9 mouse cellular contexts compared by ENCODE assay signal in the genomic region with DNA sequence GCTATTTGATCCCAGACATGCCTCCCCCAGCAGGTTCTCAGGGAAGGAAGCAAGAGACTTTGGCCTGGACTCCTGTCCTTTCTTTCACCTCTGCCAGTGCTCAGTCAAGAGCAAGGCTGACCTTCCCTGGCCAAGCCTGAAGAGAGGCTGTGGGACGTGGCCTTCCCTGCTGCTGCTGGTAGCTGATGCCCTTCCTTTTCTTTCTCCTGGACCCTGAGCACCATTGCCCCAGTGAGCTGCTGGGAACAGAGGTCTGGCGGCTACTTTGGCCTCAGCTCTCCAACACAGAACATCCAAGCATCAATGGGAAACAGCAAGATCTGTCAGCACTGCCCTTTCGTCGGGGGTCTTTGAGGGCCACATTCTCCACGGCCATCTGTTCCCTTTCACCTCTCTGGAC.
DNase-seq lines count a peak whose midpoint lies in the region; ATAC-seq and TF ChIP-seq lines count a peak whose summit lies in the region.
"Had no signal": no experiment of that assay in that cellular context is flagged by ENCODE, and none has a peak within 500 bp of the region (broad histone marks: within the 10 kb centered on the region; RNA-seq: fewer than 3 reads in every experiment).

No protein-coding gene starts in this region.

- H3K4me2 ChIP-seq in intestine, embryonic 15.5 days (replicated peaks) = no peak overlapping the region
- no peak overlapping the region for H3K4me2 ChIP-seq in limb, embryonic 15.5 days

- TF ChIP-seq EP300 in heart, adult 2 months (IDR thresholded peaks at IDR 0.05; ENCODE audit: insufficient read depth, low read depth, low read length) = no peak

- no peak overlapping the region for H3K9ac ChIP-seq in heart, adult 2 months (ENCODE audit: low read depth, low read length)
- H3K9ac ChIP-seq in intestine, embryonic 15.5 days = no peak overlapping the region
- H3K9ac ChIP-seq in limb, embryonic 15.5 days = no peak overlapping the region

- ATAC-seq in intestine, embryonic 15.5 days = no peak
- ATAC-seq in limb, embryonic 15.5 days (ENCODE audit: insufficient number of reproducible peaks, low FRiP score, low TSS enrichment, low read depth) = no peak

- no peak for DNase-seq in heart, adult 2 months
- no peak for DNase-seq in heart, postnatal 25 days (ENCODE audit: low spot score)
- peak; percentile 42 for DNase-seq in embryo, embryonic 11 days
- no peak for DNase-seq in left cerebral cortex, adult 9 months (ENCODE audit: low spot score in 2 of 2)
- DNase-seq in thymus, adult 18-20 months = no peak
- no peak for DNase-seq in thymus, adult 2 months
- DNase-seq: cerebellum, adult 11-12 months had no signal

- no peaks in the 10 kb centered on the region for H3K27me3 ChIP-seq in heart, adult 2 months (ENCODE audit: control insufficient read depth, insufficient read depth, low read length)
- no peaks in the 10 kb centered on the region for H3K27me3 ChIP-seq in intestine, embryonic 15.5 days (replicated peaks)
- no peaks in the 10 kb centered on the region for H3K27me3 ChIP-seq in limb, embryonic 15.5 days
- H3K27me3 ChIP-seq in thymus, adult 2 months (ENCODE audit: control insufficient read depth, insufficient read depth, low read length) = no peaks in the 10 kb centered on the region

- WGBS in heart, adult 2 months = 55% methylated on average over 5 of the region's 5 CpGs
- 45% methylated on average over 5 of the region's 5 CpGs for WGBS in intestine, embryonic 15.5 days
- 51% methylated on average over 5 of the region's 5 CpGs for WGBS in limb, embryonic 15.5 days
- 91% methylated on average over 5 of the region's 5 CpGs for WGBS in thymus, adult 2 months

- intact Hi-C loops in heart, adult 2 months (cut with DNase I) = loop anchor here (5.0 kb wide), 1 partner anchor 85 kb away; no protein-coding TSS in a partner anchor
- intact Hi-C loops in heart, postnatal 25 days (cut with DNase I) = no loop called here

- H3K27ac ChIP-seq in heart, adult 2 months = peak overlapping the region; percentile 24
- peak overlapping the region; percentile 41 for H3K27ac ChIP-seq in intestine, embryonic 15.5 days
- peak overlapping the region; percentile 72; the same call in 1 of the 2 replicates for H3K27ac ChIP-seq in limb, embryonic 15.5 days
- no peak overlapping the region for H3K27ac ChIP-seq in thymus, adult 2 months (ENCODE audit: control insufficient read depth, insufficient read depth, low read length)

- H3K4me1 ChIP-seq in heart, adult 2 months (ENCODE audit: control insufficient read depth, insufficient read depth, low read length) = peaks cover 23% of the 10 kb centered on the region
- peaks cover 42% of the 10 kb centered on the region for H3K4me1 ChIP-seq in intestine, embryonic 15.5 days (replicated peaks)
- peaks cover 59% of the 10 kb centered on the region for H3K4me1 ChIP-seq in limb, embryonic 15.5 days
- H3K4me1 ChIP-seq in thymus, adult 2 months (replicated peaks; ENCODE audit: control insufficient read depth, insufficient read depth, low read length) = peaks cover 15% of the 10 kb centered on the region

- peaks cover 3% of the 10 kb centered on the region; the same call in 1 of the 2 replicates for H3K36me3 ChIP-seq in heart, adult 2 months (ENCODE audit: control insufficient read depth, insufficient read depth, low read length)
- no peaks in the 10 kb centered on the region for H3K36me3 ChIP-seq in intestine, embryonic 15.5 days
- no peaks in the 10 kb centered on the region for H3K36me3 ChIP-seq in limb, embryonic 15.5 days
- no peaks in the 10 kb centered on the region for H3K36me3 ChIP-seq in thymus, adult 2 months (ENCODE audit: control insufficient read depth, insufficient read depth, low read length)

- no peaks in the 10 kb centered on the region for H3K79me2 ChIP-seq in heart, adult 2 months (replicated peaks; ENCODE audit: control insufficient read depth, insufficient read depth, low read length)

- H3K4me3 ChIP-seq in heart, adult 2 months = no peak overlapping the region
- no peak overlapping the region for H3K4me3 ChIP-seq in intestine, embryonic 15.5 days (replicated peaks)
- no peak overlapping the region for H3K4me3 ChIP-seq in limb, embryonic 15.5 days
- H3K4me3 ChIP-seq in thymus, adult 2 months (ENCODE audit: control insufficient read depth, insufficient read depth, low read length) = no peak overlapping the region

- no peak for TF ChIP-seq CTCF in heart, adult 2 months (IDR thresholded peaks at IDR 0.05)
- TF ChIP-seq CTCF in thymus, adult 2 months (IDR thresholded peaks at IDR 0.05; ENCODE audit: borderline replicate concordance, control insufficient read depth, extremely low read depth, insufficient read depth, low read length, poor library complexity) = no peak

- no peak for TF ChIP-seq POLR2A in heart, adult 2 months (IDR thresholded peaks at IDR 0.05; ENCODE audit: insufficient read depth, low read depth, low read length)
- no peak for TF ChIP-seq POLR2A in thymus, adult 2 months (IDR thresholded peaks at IDR 0.05; ENCODE audit: control insufficient read depth, extremely low read depth, insufficient read depth, low read length, poor library complexity)

- no peaks in the 10 kb centered on the region for H3K9me3 ChIP-seq in intestine, embryonic 15.5 days
- no peaks in the 10 kb centered on the region for H3K9me3 ChIP-seq in limb, embryonic 15.5 days
